Mouse (Mus musculus): ENCODE data around the gene Vstm4.

GRCm38 (mm10) chr14:32950312-32951301 is 94.1 kb downstream of the Vstm4 start:
- TF ChIP-seq HCFC1 (IDR thresholded peaks at IDR 0.05; ENCODE audit: borderline replicate concordance, insufficient read depth, low read length) = no peak
- TF ChIP-seq MAFK (IDR thresholded peaks at IDR 0.05; ENCODE audit: insufficient read depth, low read depth, low read length) = no peak
- no peak for TF ChIP-seq ZC3H11A (IDR thresholded peaks at IDR 0.05; ENCODE audit: borderline replicate concordance, low read depth, low read length)
- no peak for TF ChIP-seq CHD2 (IDR thresholded peaks at IDR 0.05; ENCODE audit: low read depth, low read length)

All from ES-E14 (cell line).